Mouse (Mus musculus) limb, embryonic 14.5 days (tissue): Measurements from ENCODE around the gene Gpr19. TPM values are rescaled to one million over a fixed set of nuclear protein-coding genes. Genes with fewer than 3 reads are reported as not detected.

Experiments used
- ATAC-seq: fragments of 200-750 bp; cut with Nextera tagmentation; 2 replicates; pipeline ENCODE4 v1.8.0; 2017; ENCODE audit warnings: low read depth, moderate number of reproducible peaks, moderate TSS enrichment; ENCODE audit not compliant: low FRiP score
- DNase-seq: peaks from one replicate; pipeline ENCODE4 v3.0.0-alpha.2; 2015; ENCODE audit warnings: low spot score
- H3K27ac ChIP-seq: fragments of 300-500 bp; sonication (generic); replicated peaks from 2 replicates; pipeline ENCODE4 v1.5.1; 2014; ENCODE audit warnings: low read depth, mild to moderate bottlenecking, low read length, moderate library complexity, mixed read lengths
- H3K27me3 ChIP-seq: fragments of 300-500 bp; sonication (generic); 2 replicates; pipeline ENCODE4 v1.6.1; 2014; ENCODE audit warnings: low read length, mixed read lengths; ENCODE audit not compliant: control insufficient read depth, insufficient read depth
- H3K36me3 ChIP-seq: fragments of 300-500 bp; sonication (generic); 2 replicates; pipeline ENCODE4 v1.6.1; 2014; ENCODE audit warnings: mild to moderate bottlenecking, low read length, moderate library complexity, mixed read lengths; ENCODE audit not compliant: control insufficient read depth, insufficient read depth
- H3K4me1 ChIP-seq: fragments of 300-500 bp; sonication (generic); 2 replicates; pipeline ENCODE4 v1.6.1; 2014; ENCODE audit warnings: antibody characterized with exemption, low read length, mixed read lengths; ENCODE audit not compliant: control insufficient read depth, insufficient read depth
- H3K4me2 ChIP-seq: fragments of 300-500 bp; sonication (generic); replicated peaks from 2 replicates; pipeline ENCODE4 v1.6.1; 2014; ENCODE audit warnings: low read depth, mild to moderate bottlenecking, low read length, moderate library complexity; ENCODE audit not compliant: severe bottlenecking
- H3K4me3 ChIP-seq: fragments of 300-500 bp; sonication (generic); replicated peaks from 2 replicates; pipeline ENCODE4 v1.5.1; 2014; ENCODE audit warnings: low read length
- H3K9ac ChIP-seq: fragments of 300-500 bp; sonication (generic); 2 replicates; pipeline ENCODE4 v1.6.1; 2014; ENCODE audit warnings: mild to moderate bottlenecking, low read depth, low read length, moderate library complexity; ENCODE audit not compliant: severe bottlenecking
- H3K9me3 ChIP-seq: fragments of 300-500 bp; sonication (generic); 2 replicates; pipeline ENCODE4 v1.6.1; 2016; ENCODE audit warnings: low read length; ENCODE audit not compliant: control insufficient read depth
- POLR2A ChIP-seq: fragments of 200-500 bp; IDR thresholded peaks from 2 replicates; pipeline ENCODE4 v1.8.0; 2012; ENCODE audit warnings: inconsistent platforms, mild to moderate bottlenecking, moderate library complexity, borderline replicate concordance; ENCODE audit not compliant: insufficient read depth, insufficient read length; ENCODE audit errors: extremely low read depth
- WGBS: fragments of 180-500 bp; shearing (Covaris S2); extraction: QIAGEN DNeasy Blood & Tissue Kit; methylation state at CpG from one replicate; pipeline ENCODE4 v1.1.7; 2014; 5-methylcytosine and 5-hydroxymethylcytosine counted together
- polyA plus RNA-seq, 2 experiments: library from polyadenylated mRNA; depleted of rRNA in 1 of 2; stranded (reverse) in 1 of 2; unstranded in 1 of 2; fragments of >200 nt; fragmentation: Nextera tagmentation in 1 of 2; extraction: Ambion mirVana in 1 of 2; gene quantifications; 2 replicates each; pipeline versions ENCODE4 v1.2.1 to v1.2.3; 2012 to 2014

The Gpr19 gene
- polyA plus RNA-seq, 2 experiments, result 7.9 to 8.9 TPM

DNA sequence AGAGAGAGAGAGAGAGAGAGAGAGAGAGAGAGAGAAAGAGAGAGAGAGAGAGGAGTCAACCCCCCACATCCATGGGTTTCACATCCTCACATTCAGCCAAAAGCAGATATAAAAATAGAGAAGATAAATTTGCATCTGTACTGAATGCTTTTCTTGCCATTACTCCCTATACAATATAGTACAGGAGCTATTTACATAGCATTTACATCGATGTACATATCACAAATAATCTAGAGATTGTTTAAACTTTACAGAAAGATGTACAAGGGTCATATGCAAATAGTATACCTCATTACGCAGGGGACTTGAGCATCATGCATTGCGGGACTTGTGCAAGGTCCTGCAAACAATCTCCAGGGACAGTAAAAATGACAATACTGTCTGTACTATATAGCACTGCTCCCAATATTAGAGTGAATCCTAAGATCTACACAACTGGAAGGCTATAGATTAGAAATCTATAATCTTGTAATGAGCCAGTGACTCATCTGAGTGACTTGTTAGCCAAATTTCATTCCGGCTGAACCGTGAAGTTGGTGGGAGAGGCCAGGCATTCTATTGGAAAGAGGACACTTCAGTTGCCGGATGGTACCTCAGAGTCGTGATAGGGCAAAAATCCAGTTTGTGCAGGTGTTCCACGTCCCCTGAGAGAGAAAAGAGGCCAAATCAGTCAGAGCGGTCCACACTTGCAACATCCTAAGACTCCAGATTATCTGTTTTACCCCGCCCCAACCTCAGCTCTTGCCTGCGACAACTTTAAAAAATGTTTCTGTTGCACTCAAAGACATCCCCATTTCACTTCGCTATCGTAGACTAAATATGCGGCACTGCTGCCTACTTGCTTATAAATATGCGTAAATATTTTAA is 1.6 kb downstream of the Gpr19 start:
- Histone ChIP-seq H3K4me3 (peak overlapping the region; percentile 57), H3K27me3 (no peaks in the 10 kb centered on the region), H3K9ac (peak overlapping the region; percentile 78), H3K4me2 (peak overlapping the region; percentile 49), H3K27ac (no peak overlapping the region), H3K4me1 (peaks cover 6% of the 10 kb centered on the region), H3K36me3 (no peaks in the 10 kb centered on the region), H3K9me3 (no peaks in the 10 kb centered on the region)
- DNase-seq (no peak), ATAC-seq (no peak)
- WGBS, result 63% methylated on average over 15 of the region's 15 CpGs
- no peak for TF ChIP-seq POLR2A

DNA sequence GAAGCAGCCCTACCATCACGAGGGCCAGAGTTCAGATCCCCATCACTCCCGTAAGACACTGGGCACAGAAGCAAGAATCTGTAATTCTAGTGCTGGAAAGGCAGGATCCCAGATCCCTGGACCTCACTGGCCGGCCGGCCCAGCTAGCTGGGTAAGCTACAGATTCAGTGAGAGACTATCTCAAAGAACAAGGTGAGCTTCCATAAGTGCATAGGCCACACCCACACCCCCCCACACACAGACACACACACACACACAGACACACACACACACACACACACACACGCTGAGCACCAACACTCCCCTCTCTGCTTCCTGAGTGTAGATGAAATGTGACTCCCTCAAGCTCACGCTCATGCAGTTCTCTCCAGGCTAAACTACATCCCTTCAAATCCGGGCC is 7.9 kb downstream of the Gpr19 start:
- H3K9me3 ChIP-seq, result no peaks in the 10 kb centered on the region
- ATAC-seq (no peak), DNase-seq (no peak)
- no peaks in the 10 kb centered on the region for H3K4me1 ChIP-seq
- no peaks in the 10 kb centered on the region for H3K36me3 ChIP-seq
- WGBS, result 79% methylated on average over 7 of the region's 7 CpGs
- no peak overlapping the region for H3K9ac ChIP-seq
- H3K27ac ChIP-seq, result no peak overlapping the region
- TF ChIP-seq POLR2A, result no peak
- no peaks in the 10 kb centered on the region for H3K27me3 ChIP-seq
- no peak overlapping the region for H3K4me3 ChIP-seq
- no peak overlapping the region for H3K4me2 ChIP-seq

DNA sequence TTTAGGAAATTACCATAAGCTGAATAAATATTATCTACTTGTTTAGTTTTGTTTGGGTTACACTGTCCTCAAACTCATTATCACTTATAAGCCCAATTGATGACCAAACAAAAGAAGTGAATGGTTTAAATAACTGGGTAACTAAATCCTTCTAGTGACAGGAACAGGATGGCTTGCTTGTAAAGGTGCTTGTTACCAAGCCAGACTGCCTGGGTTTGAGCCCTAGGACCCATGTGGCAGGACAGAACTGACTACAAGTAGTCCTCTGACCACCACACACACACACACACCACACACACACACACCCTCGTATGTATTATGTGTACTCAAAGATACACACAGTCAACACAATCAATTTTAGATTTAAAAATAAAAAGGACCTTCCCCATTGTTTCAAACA is 8.6 kb downstream of the Gpr19 start:
- H3K4me1 ChIP-seq, result no peaks in the 10 kb centered on the region

DNA sequence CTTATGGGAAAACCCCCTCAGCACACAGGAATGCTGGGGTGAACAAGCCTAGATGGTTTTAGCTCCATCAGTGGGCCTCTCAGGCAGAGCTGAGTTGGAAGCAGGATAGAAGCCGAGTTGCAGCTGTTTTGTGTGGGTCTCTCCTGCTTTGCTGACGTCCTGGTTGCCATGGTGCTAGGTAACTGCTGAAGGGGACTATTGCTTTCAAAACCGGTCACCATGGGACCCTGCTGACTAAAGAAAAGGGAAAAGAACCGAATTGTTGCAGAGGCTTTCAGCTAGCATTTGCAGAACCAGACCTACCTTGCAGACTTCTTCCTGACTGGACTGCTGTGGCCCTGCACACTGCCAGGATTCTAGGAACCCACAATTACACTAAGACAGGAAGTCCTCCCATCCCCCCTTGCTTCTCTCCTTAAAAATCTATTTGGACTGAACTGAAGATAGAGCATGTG is 9.8 kb downstream of the Gpr19 start:
- Histone ChIP-seq H3K4me1 (no peaks in the 10 kb centered on the region), H3K9me3 (no peaks in the 10 kb centered on the region), H3K9ac (no peak overlapping the region), H3K4me2 (no peak overlapping the region), H3K27ac (no peak overlapping the region), H3K4me3 (no peak overlapping the region), H3K27me3 (no peaks in the 10 kb centered on the region), H3K36me3 (no peaks in the 10 kb centered on the region)
- DNase-seq (no peak), ATAC-seq (no peak)
- 1% methylated on average over 4 of the region's 4 CpGs for WGBS
- TF ChIP-seq POLR2A, result no peak

More for the DNA sequence above, 8.6 kb downstream of the Gpr19 start:
- no peak for TF ChIP-seq POLR2A
- ATAC-seq, result no peak
- H3K9ac ChIP-seq, result no peak overlapping the region
- 81% methylated on average over 1 of the region's 1 CpGs for WGBS
- no peak overlapping the region for H3K4me2 ChIP-seq
- H3K9me3 ChIP-seq, result no peaks in the 10 kb centered on the region
- H3K27me3 ChIP-seq, result no peaks in the 10 kb centered on the region
- H3K36me3 ChIP-seq, result no peaks in the 10 kb centered on the region
- no peak overlapping the region for H3K4me3 ChIP-seq
- no peak overlapping the region for H3K27ac ChIP-seq
- DNase-seq, result no peak

DNA sequence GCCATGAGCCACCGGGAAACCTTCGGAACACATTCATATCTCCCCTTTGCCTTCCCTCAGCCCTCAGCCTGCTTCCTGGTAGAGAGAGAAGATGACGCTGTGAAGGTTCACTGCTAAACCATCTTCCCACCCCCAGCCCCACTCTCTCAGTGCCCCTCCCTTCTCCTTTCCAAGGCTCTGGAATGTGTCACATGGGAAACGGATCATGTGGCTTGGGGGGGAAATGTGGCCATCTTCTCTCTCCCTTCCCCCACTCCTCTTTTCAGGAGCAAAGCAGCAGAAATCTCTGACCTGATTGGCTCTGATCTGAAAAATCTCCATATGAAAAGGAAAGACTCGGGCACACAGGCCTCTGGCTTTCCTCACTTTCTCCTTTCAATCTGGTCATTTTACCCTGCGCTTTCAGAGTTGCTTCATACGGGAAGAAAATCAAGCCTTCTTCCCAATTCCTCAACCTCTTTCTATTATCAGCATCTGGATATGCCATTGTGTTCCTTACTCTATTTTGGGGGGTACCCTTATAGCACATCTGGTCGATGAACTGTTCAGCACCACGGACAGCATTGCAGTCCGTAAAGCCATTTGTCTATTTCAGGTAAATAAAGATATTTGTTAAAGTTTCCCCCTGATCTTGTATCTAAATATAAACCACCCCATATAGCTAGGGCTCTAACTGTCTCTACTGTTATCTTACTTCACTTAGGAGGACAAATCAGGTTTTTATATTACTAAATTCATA is 10.5 kb downstream of the Gpr19 start:
- H3K4me3 ChIP-seq, result no peak overlapping the region
- H3K4me2 ChIP-seq, result no peak overlapping the region
- H3K4me1 ChIP-seq, result no peaks in the 10 kb centered on the region
- no peak for TF ChIP-seq POLR2A
- no peaks in the 10 kb centered on the region for H3K9me3 ChIP-seq
- no peaks in the 10 kb centered on the region for H3K27me3 ChIP-seq
- H3K27ac ChIP-seq, result no peak overlapping the region
- H3K36me3 ChIP-seq, result no peaks in the 10 kb centered on the region
- H3K9ac ChIP-seq, result no peak overlapping the region
- DNase-seq (peak; percentile 62), ATAC-seq (no peak)
- WGBS, result 3% methylated on average over 10 of the region's 10 CpGs
